Mouse (Mus musculus) liver, postnatal 0 days (tissue): Measurements from ENCODE around the gene Agpat3.

ENCODE experiments used
- CTCF ChIP-seq: sonication (generic); IDR thresholded peaks from 2 replicates; pipeline ENCODE4 v1.5.1; 2016; ENCODE audit warnings: antibody characterized with exemption, low read depth
- EP300 ChIP-seq: IDR thresholded peaks from 2 replicates; pipeline ENCODE4 v1.6.1; 2016; ENCODE audit warnings: antibody characterized with exemption, low read depth, mild to moderate bottlenecking

GRCm38 (mm10) chr10:78221315-78221714, 131.0 kb downstream of the Agpat3 start:
- TF ChIP-seq CTCF: no peak
- TF ChIP-seq EP300: no peak
